ENCODE assay signal across 27 mouse cellular contexts in genomic region chr2:80423116-80423515, GRCm38 (mm10). TPM values are rescaled to one million over a fixed set of nuclear protein-coding genes. Genes with fewer than 3 reads are reported as not detected.
DNase-seq lines count a peak whose midpoint lies in the region; ATAC-seq lines count a peak whose summit lies in the region.
"Had no signal": no experiment of that assay in that cellular context is flagged by ENCODE, and none has a peak within 500 bp of the region (broad histone marks: within the 10 kb centered on the region; RNA-seq: fewer than 3 reads in every experiment).

No protein-coding gene starts in this region.

- ATAC-seq in liver, embryonic 11.5 days (replicated peaks; ENCODE audit: low FRiP score), result no peak
- ATAC-seq in liver, embryonic 12.5 days, result no peak
- ATAC-seq in midbrain, embryonic 16.5 days, result no peak
- ATAC-seq: forebrain, embryonic 13.5 days; forebrain, postnatal 0 days; hindbrain, embryonic 16.5 days; Patski had no signal

- WGBS in heart, embryonic 10.5 days, result 90% methylated on average over 5 of the region's 5 CpGs
- 92% methylated on average over 5 of the region's 5 CpGs for WGBS in liver, embryonic 11.5 days
- WGBS in liver, embryonic 12.5 days (ENCODE audit: insufficient replicate concordance), result 77% methylated on average over 5 of the region's 5 CpGs
- 92% methylated on average over 5 of the region's 5 CpGs for WGBS in midbrain, embryonic 16.5 days

- no peaks in the 10 kb centered on the region for H3K27me3 ChIP-seq in heart, embryonic 10.5 days (ENCODE audit: insufficient read depth, poor library complexity, severe bottlenecking)
- H3K27me3 ChIP-seq in liver, embryonic 11.5 days (replicated peaks; ENCODE audit: control insufficient read depth, insufficient read depth, low read length), result no peaks in the 10 kb centered on the region
- H3K27me3 ChIP-seq in liver, embryonic 12.5 days (replicated peaks), result no peaks in the 10 kb centered on the region
- no peaks in the 10 kb centered on the region for H3K27me3 ChIP-seq in midbrain, embryonic 16.5 days (ENCODE audit: control insufficient read depth, insufficient read depth, low read depth, low read length)
- H3K27me3 ChIP-seq: CH12.LX; forebrain, embryonic 13.5 days; hindbrain, embryonic 13.5 days had no signal

- no peaks in the 10 kb centered on the region for H3K36me3 ChIP-seq in heart, embryonic 10.5 days
- H3K36me3 ChIP-seq in liver, embryonic 11.5 days (ENCODE audit: control insufficient read depth, insufficient read depth, low read length), result no peaks in the 10 kb centered on the region
- H3K36me3 ChIP-seq in liver, embryonic 12.5 days, result no peaks in the 10 kb centered on the region
- no peaks in the 10 kb centered on the region for H3K36me3 ChIP-seq in midbrain, embryonic 16.5 days (ENCODE audit: control insufficient read depth, insufficient read depth, low read length)
- H3K36me3 ChIP-seq: forebrain, embryonic 10.5 days; G1E; hindbrain, embryonic 10.5 days; hindbrain, embryonic 13.5 days had no signal

- H3K4me3 ChIP-seq in heart, embryonic 10.5 days, result no peak overlapping the region
- no peak overlapping the region for H3K4me3 ChIP-seq in liver, embryonic 11.5 days (ENCODE audit: low read depth, low read length)
- H3K4me3 ChIP-seq in liver, embryonic 12.5 days, result no peak overlapping the region
- H3K4me3 ChIP-seq in midbrain, embryonic 16.5 days (ENCODE audit: low read depth, low read length), result no peak overlapping the region
- H3K4me3 ChIP-seq: forebrain, embryonic 10.5 days; forebrain, embryonic 13.5 days; gastrocnemius, adult 2 months; hindbrain, embryonic 10.5 days; hindbrain, embryonic 13.5 days had no signal

- H3K4me1 ChIP-seq in heart, embryonic 10.5 days, result no peaks in the 10 kb centered on the region; the same call in 1 of the 2 replicates
- H3K4me1 ChIP-seq in liver, embryonic 11.5 days (replicated peaks; ENCODE audit: control insufficient read depth, insufficient read depth, low read length), result no peaks in the 10 kb centered on the region
- H3K4me1 ChIP-seq in liver, embryonic 12.5 days, result no peaks in the 10 kb centered on the region
- no peaks in the 10 kb centered on the region for H3K4me1 ChIP-seq in midbrain, embryonic 16.5 days (ENCODE audit: control insufficient read depth, insufficient read depth, low read length)
- H3K4me1 ChIP-seq: forebrain, embryonic 10.5 days; forebrain, embryonic 13.5 days; hindbrain, embryonic 10.5 days; hindbrain, embryonic 13.5 days had no signal

- no peak overlapping the region for H3K27ac ChIP-seq in heart, embryonic 10.5 days
- H3K27ac ChIP-seq in liver, embryonic 11.5 days (ENCODE audit: low read depth, low read length), result no peak overlapping the region
- no peak overlapping the region for H3K27ac ChIP-seq in liver, embryonic 12.5 days
- H3K27ac ChIP-seq in midbrain, embryonic 16.5 days (ENCODE audit: low read length), result no peak overlapping the region
- H3K27ac ChIP-seq: forebrain, embryonic 10.5 days; forebrain, embryonic 13.5 days; gastrocnemius, adult 2 months; hindbrain, embryonic 10.5 days; hindbrain, embryonic 13.5 days had no signal

- no peaks in the 10 kb centered on the region for H3K9me3 ChIP-seq in heart, embryonic 10.5 days
- no peaks in the 10 kb centered on the region for H3K9me3 ChIP-seq in liver, embryonic 11.5 days (ENCODE audit: control insufficient read depth, low read length)
- no peaks in the 10 kb centered on the region for H3K9me3 ChIP-seq in liver, embryonic 12.5 days (replicated peaks)
- no peaks in the 10 kb centered on the region for H3K9me3 ChIP-seq in midbrain, embryonic 16.5 days (replicated peaks; ENCODE audit: control insufficient read depth, low read length, poor library complexity, severe bottlenecking)
- H3K9me3 ChIP-seq: forebrain, embryonic 10.5 days; forebrain, embryonic 13.5 days; G1E; hindbrain, embryonic 10.5 days; hindbrain, embryonic 13.5 days had no signal

- no peak overlapping the region for H3K4me2 ChIP-seq in liver, embryonic 11.5 days
- H3K4me2 ChIP-seq in liver, embryonic 12.5 days, result no peak overlapping the region
- H3K4me2 ChIP-seq in midbrain, embryonic 16.5 days (ENCODE audit: low read length), result no peak overlapping the region
- H3K4me2 ChIP-seq: forebrain, embryonic 13.5 days; heart, embryonic 11.5 days; hindbrain, embryonic 13.5 days had no signal

- H3K9ac ChIP-seq in liver, embryonic 11.5 days (ENCODE audit: low read depth, low read length), result no peak overlapping the region
- no peak overlapping the region for H3K9ac ChIP-seq in liver, embryonic 12.5 days
- H3K9ac ChIP-seq in midbrain, embryonic 16.5 days (ENCODE audit: low read depth, low read length), result no peak overlapping the region
- H3K9ac ChIP-seq: forebrain, embryonic 13.5 days; forebrain, postnatal 0 days; hindbrain, embryonic 13.5 days had no signal

- DNase-seq in heart, embryonic 10.5 days (ENCODE audit: low spot score), result peak; percentile 20
- no peak for DNase-seq in heart, adult 9 months (ENCODE audit: low spot score in 2 of 2)
- peak; percentile 51 to 55 for DNase-seq in kidney, adult 8-10 months
- no peak for DNase-seq in kidney, adult 18-20 months
- peak; percentile 6 for DNase-seq in liver, embryonic 11.5 days (ENCODE audit: low spot score)
- DNase-seq: adrenal gland, postnatal 10 days; adrenal gland, postnatal 36 days; B cell, adult 2 months; cerebellum, adult 18-20 months; cerebellum, adult 9-10 months; cerebellum, postnatal 14 days; forebrain, postnatal 0 days; gastrocnemius, adult 2 months; gastrocnemius, postnatal 14 days; heart, adult 18-20 months; heart, postnatal 36 days had no signal

RNA-seq across cellular contexts. Expression of gene Frzb, which starts 24.3 kb away (rescaled TPM):
- 8.1 and 8.9 TPM in 2 replicates for polyA plus RNA-seq in heart, embryonic 10.5 days (2016; fragmentation: Nextera tagmentation; extraction: Ambion mirVana)
- polyA plus RNA-seq in liver, embryonic 11.5 days (2014; fragmentation: Nextera tagmentation; extraction: Ambion mirVana), result 1.8 and 4.1 TPM in 2 replicates
- polyA plus RNA-seq in liver, embryonic 12.5 days (2016; fragmentation: Nextera tagmentation; extraction: Ambion mirVana), result 1.5 and 1.6 TPM in 2 replicates
- 2.2 and 5.1 TPM in 2 replicates for polyA plus RNA-seq in midbrain, embryonic 16.5 days (2015; fragmentation: Nextera tagmentation; extraction: Ambion mirVana)

Comparison
In these comparisons a context has a peak if more than half of its experiments do, and no peak if none do; other contexts are left out.
1. DNase-seq: peak in heart, embryonic 10.5 days (single experiment), kidney, adult 8-10 months (2 of 2) and liver, embryonic 11.5 days (single experiment); none in heart, adult 9 months (0 of 2) and kidney, adult 18-20 months (single experiment).